Mouse (Mus musculus): ENCODE data around the gene Tnpo1. TPM values are rescaled to one million over a fixed set of nuclear protein-coding genes. Genes with fewer than 3 reads are reported as not detected.

The Tnpo1 gene
- total and polyA plus RNA-seq, 2 experiments from 2014 or later, result 22.6 to 63.4 TPM

DNA sequence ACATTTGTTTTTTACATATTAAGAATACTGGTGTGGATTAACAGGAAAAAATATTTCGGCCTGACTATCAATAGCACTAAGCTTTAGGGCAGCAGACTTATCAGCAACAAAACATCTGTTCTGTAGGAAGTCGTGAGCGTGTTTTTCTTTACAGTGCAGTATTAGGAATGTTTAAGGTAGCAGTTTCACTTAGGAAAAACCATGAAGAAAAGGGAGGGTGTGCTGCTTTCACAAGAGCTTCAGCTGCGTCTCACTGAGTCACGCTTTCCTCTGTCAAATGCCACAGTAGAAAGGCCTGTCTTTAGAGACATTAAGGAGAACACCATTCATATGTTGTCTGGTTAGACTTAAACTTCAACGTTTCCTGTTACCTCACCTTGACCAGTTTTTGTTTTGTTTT is 116.0 kb downstream of the Tnpo1 start:
- ATAC-seq (ENCODE audit: insufficient read depth, low read depth) (no peak), DNase-seq (ENCODE audit: low spot score) (peak; percentile 42)
- Histone ChIP-seq H3K9ac (replicated peaks; ENCODE audit: low read depth, low read length) (no peak overlapping the region), H3K36me3 (replicated peaks; ENCODE audit: control insufficient read depth, insufficient read depth, low read length) (0 out of 2 replicates have a peak, but pooled peaks cover 1% of the 10 kb centered on the region), H3K9me3 (replicated peaks; ENCODE audit: control insufficient read depth, low read length) (no peaks in the 10 kb centered on the region), H3K27ac (ENCODE audit: low read depth) (peak overlapping the region; percentile 55), H3K27me3 (ENCODE audit: control insufficient read depth, insufficient read depth, low read length) (no peaks in the 10 kb centered on the region), H3K4me3 (ENCODE audit: low read depth, low read length) (no peak overlapping the region), H3K4me2 (ENCODE audit: low read depth, low read length) (peak overlapping the region; percentile 30; the same call in 1 of the 2 replicates), H3K4me1 (ENCODE audit: control insufficient read depth, insufficient read depth) (peaks cover 4% of the 10 kb centered on the region; the same call in 1 of the 2 replicates)
- TF ChIP-seq CTCF (IDR thresholded peaks at IDR 0.05; ENCODE audit: low read depth), result no peak
- no peak for TF ChIP-seq EP300 (IDR thresholded peaks at IDR 0.05; ENCODE audit: low read depth)
- WGBS, result 37% methylated on average over 6 of the region's 6 CpGs

- H3K9me3 ChIP-seq (replicated peaks; ENCODE audit: control insufficient read depth, low read length), result no peaks in the 10 kb centered on the region
- WGBS, result 25% methylated on average over 1 of the region's 1 CpGs
- ATAC-seq (ENCODE audit: insufficient read depth, low read depth) (no peak), DNase-seq (ENCODE audit: low spot score) (no peak)
- H3K27ac ChIP-seq (ENCODE audit: low read depth), result no peak overlapping the region
- H3K36me3 ChIP-seq (replicated peaks; ENCODE audit: control insufficient read depth, insufficient read depth, low read length), result 0 out of 2 replicates have a peak, but pooled peaks cover 5% of the 10 kb centered on the region
- H3K9ac ChIP-seq (replicated peaks; ENCODE audit: low read depth, low read length), result no peak overlapping the region
- H3K4me1 ChIP-seq (ENCODE audit: control insufficient read depth, insufficient read depth), result peaks cover 4% of the 10 kb centered on the region; the same call in 1 of the 2 replicates
- no peak for TF ChIP-seq CTCF (IDR thresholded peaks at IDR 0.05; ENCODE audit: low read depth)
- TF ChIP-seq EP300 (IDR thresholded peaks at IDR 0.05; ENCODE audit: low read depth), result no peak
- no peak overlapping the region for H3K4me2 ChIP-seq (ENCODE audit: low read depth, low read length)
- no peaks in the 10 kb centered on the region for H3K27me3 ChIP-seq (ENCODE audit: control insufficient read depth, insufficient read depth, low read length)
- H3K4me3 ChIP-seq (ENCODE audit: low read depth, low read length), result no peak overlapping the region
Measured at GRCm38 (mm10) chr13:98809087-98809486, 117.1 kb downstream of the Tnpo1 start.

DNA sequence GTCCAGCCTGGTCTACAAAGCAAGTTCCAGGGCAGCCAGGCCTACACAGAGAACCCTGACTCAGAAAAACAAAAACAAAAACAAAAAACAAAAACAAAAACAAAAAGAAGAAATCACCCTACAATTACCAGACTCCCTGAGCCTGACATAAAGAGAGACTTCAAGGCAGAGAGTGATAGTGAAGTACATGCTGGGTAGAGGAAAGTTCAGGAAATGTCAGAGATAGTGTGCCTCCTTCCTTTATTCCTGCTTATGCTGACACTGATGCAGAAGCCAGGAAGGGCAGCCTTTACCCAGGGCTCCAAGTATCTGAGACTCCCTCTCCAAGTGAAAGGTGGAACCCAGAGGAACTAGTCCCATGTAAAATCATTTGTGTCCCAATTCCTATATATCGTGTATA is 121.7 kb downstream of the Tnpo1 start:
- H3K9ac ChIP-seq (replicated peaks; ENCODE audit: low read depth, low read length), result no peak overlapping the region
- ATAC-seq (ENCODE audit: insufficient read depth, low read depth) (no peak), DNase-seq (ENCODE audit: low spot score) (no peak)
- peaks cover 26% of the 10 kb centered on the region for H3K36me3 ChIP-seq (replicated peaks; ENCODE audit: control insufficient read depth, insufficient read depth, low read length)
- no peak overlapping the region for H3K4me2 ChIP-seq (ENCODE audit: low read depth, low read length)
- no peak overlapping the region for H3K4me3 ChIP-seq (ENCODE audit: low read depth, low read length)
- TF ChIP-seq EP300 (IDR thresholded peaks at IDR 0.05; ENCODE audit: low read depth), result no peak
- TF ChIP-seq CTCF (IDR thresholded peaks at IDR 0.05; ENCODE audit: low read depth), result no peak
- H3K27ac ChIP-seq (ENCODE audit: low read depth), result no peak overlapping the region
- 85% methylated on average over 1 of the region's 1 CpGs for WGBS
- peaks cover 8% of the 10 kb centered on the region; the same call in 1 of the 2 replicates for H3K9me3 ChIP-seq (replicated peaks; ENCODE audit: control insufficient read depth, low read length)
- H3K4me1 ChIP-seq (ENCODE audit: control insufficient read depth, insufficient read depth), result no peaks in the 10 kb centered on the region
- H3K27me3 ChIP-seq (ENCODE audit: control insufficient read depth, insufficient read depth, low read length), result no peaks in the 10 kb centered on the region

GRCm38 (mm10) chr13:98803699-98804098 is 122.5 kb downstream of the Tnpo1 start:
- Histone ChIP-seq H3K9ac (replicated peaks; ENCODE audit: low read depth, low read length) (no peak overlapping the region), H3K36me3 (replicated peaks; ENCODE audit: control insufficient read depth, insufficient read depth, low read length) (peaks cover 34% of the 10 kb centered on the region), H3K4me3 (ENCODE audit: low read depth, low read length) (no peak overlapping the region), H3K27me3 (ENCODE audit: control insufficient read depth, insufficient read depth, low read length) (no peaks in the 10 kb centered on the region), H3K27ac (ENCODE audit: low read depth) (no peak overlapping the region), H3K9me3 (replicated peaks; ENCODE audit: control insufficient read depth, low read length) (peaks cover 8% of the 10 kb centered on the region; the same call in 1 of the 2 replicates), H3K4me2 (ENCODE audit: low read depth, low read length) (no peak overlapping the region), H3K4me1 (ENCODE audit: control insufficient read depth, insufficient read depth) (no peaks in the 10 kb centered on the region)
- no peak for DNase-seq (ENCODE audit: low spot score)
- TF ChIP-seq EP300 (IDR thresholded peaks at IDR 0.05; ENCODE audit: low read depth) (no peak), CTCF (IDR thresholded peaks at IDR 0.05; ENCODE audit: low read depth) (no peak)
- WGBS, result 80% methylated on average over 4 of the region's 4 CpGs
- ATAC-seq (ENCODE audit: insufficient read depth, low read depth), result no peak

DNA sequence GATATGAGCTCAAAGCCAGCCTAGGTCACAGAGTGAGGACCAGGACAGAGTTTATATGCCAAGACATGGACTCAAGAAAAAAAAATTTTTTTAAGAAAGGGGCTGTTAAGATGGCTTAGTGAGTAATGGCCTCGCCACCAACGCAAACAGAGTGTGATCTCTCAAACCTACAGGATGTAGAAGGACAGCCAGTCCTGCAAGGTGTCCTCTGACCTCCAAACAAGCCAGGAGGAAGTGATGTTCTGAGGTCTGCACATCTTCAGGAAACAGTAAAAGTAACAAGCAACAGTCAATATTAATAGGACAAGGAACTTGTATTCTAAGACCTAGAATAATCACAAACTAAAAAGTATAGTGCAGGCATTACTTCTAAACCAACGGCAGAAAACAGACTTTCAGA is 123.2 kb downstream of the Tnpo1 start:
- Histone ChIP-seq H3K9ac (replicated peaks; ENCODE audit: low read depth, low read length) (no peak overlapping the region), H3K36me3 (replicated peaks; ENCODE audit: control insufficient read depth, insufficient read depth, low read length) (peaks cover 36% of the 10 kb centered on the region), H3K27ac (ENCODE audit: low read depth) (no peak overlapping the region), H3K27me3 (ENCODE audit: control insufficient read depth, insufficient read depth, low read length) (no peaks in the 10 kb centered on the region), H3K4me3 (ENCODE audit: low read depth, low read length) (no peak overlapping the region), H3K4me1 (ENCODE audit: control insufficient read depth, insufficient read depth) (no peaks in the 10 kb centered on the region), H3K9me3 (replicated peaks; ENCODE audit: control insufficient read depth, low read length) (peaks cover 8% of the 10 kb centered on the region; the same call in 1 of the 2 replicates), H3K4me2 (ENCODE audit: low read depth, low read length) (no peak overlapping the region)
- ATAC-seq (ENCODE audit: insufficient read depth, low read depth), result no peak
- DNase-seq (ENCODE audit: low spot score), result no peak
- WGBS, result 73% methylated on average over 3 of the region's 3 CpGs
- TF ChIP-seq CTCF (IDR thresholded peaks at IDR 0.05; ENCODE audit: low read depth) (no peak), EP300 (IDR thresholded peaks at IDR 0.05; ENCODE audit: low read depth) (no peak)

GRCm38 (mm10) chr13:98795511-98795910 is 130.7 kb downstream of the Tnpo1 start:
- Histone ChIP-seq H3K9ac (replicated peaks; ENCODE audit: low read depth, low read length) (no peak overlapping the region), H3K27me3 (ENCODE audit: control insufficient read depth, insufficient read depth, low read length) (no peaks in the 10 kb centered on the region), H3K9me3 (replicated peaks; ENCODE audit: control insufficient read depth, low read length) (peaks cover 6% of the 10 kb centered on the region; the same call in 1 of the 2 replicates), H3K27ac (ENCODE audit: low read depth) (no peak overlapping the region), H3K4me1 (ENCODE audit: control insufficient read depth, insufficient read depth) (no peaks in the 10 kb centered on the region), H3K4me3 (ENCODE audit: low read depth, low read length) (no peak overlapping the region), H3K36me3 (replicated peaks; ENCODE audit: control insufficient read depth, insufficient read depth, low read length) (peaks cover 32% of the 10 kb centered on the region), H3K4me2 (ENCODE audit: low read depth, low read length) (no peak overlapping the region)
- WGBS, result 95% methylated on average over 3 of the region's 3 CpGs
- ATAC-seq (ENCODE audit: insufficient read depth, low read depth), result no peak
- DNase-seq (ENCODE audit: low spot score), result no peak
- no peak for TF ChIP-seq CTCF (IDR thresholded peaks at IDR 0.05; ENCODE audit: low read depth)
- TF ChIP-seq EP300 (IDR thresholded peaks at IDR 0.05; ENCODE audit: low read depth), result no peak
